19 mouse cellular contexts compared by ENCODE assay signal in the genomic region with DNA sequence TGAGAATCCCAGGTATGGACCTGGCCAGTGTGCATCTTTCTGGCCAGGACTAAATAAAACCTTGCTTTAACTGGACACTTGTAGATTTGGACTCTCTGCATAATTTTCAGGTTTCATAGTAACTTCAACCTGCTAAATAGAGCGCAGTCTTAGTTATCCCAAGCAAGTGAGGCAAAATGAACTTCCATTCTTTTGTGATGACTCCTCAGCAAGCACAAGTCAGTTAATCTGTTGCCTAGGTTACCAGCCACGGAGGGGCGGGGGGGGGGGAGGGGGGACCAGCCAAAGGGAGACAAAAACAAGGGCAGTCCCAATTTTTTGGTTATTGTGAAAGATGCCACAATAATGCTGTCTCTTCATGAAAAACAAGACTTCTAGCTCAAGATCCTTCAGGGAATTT. TPM values are rescaled to one million over a fixed set of nuclear protein-coding genes. Genes with fewer than 3 reads are reported as not detected.
DNase-seq lines count a peak whose midpoint lies in the region; ATAC-seq and TF ChIP-seq lines count a peak whose summit lies in the region.
"Had no signal": no experiment of that assay in that cellular context is flagged by ENCODE, and none has a peak within 500 bp of the region (broad histone marks: within the 10 kb centered on the region; RNA-seq: fewer than 3 reads in every experiment).

No protein-coding gene starts in this region.

- 0 out of 2 replicates have a peak, but pooled peaks have one; percentile 33 for ATAC-seq in forebrain, embryonic 13.5 days
- no peak for ATAC-seq in forebrain, postnatal 0 days
- ATAC-seq in midbrain, embryonic 14.5 days (ENCODE audit: low FRiP score, low TSS enrichment), result no peak
- no peak for ATAC-seq in midbrain, postnatal 0 days (ENCODE audit: low FRiP score)
- ATAC-seq: intestine, embryonic 15.5 days had no signal

- peaks cover 3% of the 10 kb centered on the region; the same call in 1 of the 2 replicates for H3K27me3 ChIP-seq in forebrain, embryonic 13.5 days
- no peaks in the 10 kb centered on the region for H3K27me3 ChIP-seq in forebrain, postnatal 0 days (ENCODE audit: insufficient read depth, low read length)
- H3K27me3 ChIP-seq in midbrain, embryonic 14.5 days (ENCODE audit: control insufficient read depth, insufficient read depth, low read length), result no peaks in the 10 kb centered on the region
- H3K27me3 ChIP-seq in midbrain, postnatal 0 days (ENCODE audit: insufficient read depth, low read length), result no peaks in the 10 kb centered on the region
- H3K27me3 ChIP-seq: embryonic facial prominence, embryonic 15.5 days; heart, embryonic 15.5 days; intestine, embryonic 15.5 days had no signal

- H3K9ac ChIP-seq in forebrain, embryonic 13.5 days, result no peak overlapping the region
- H3K9ac ChIP-seq in forebrain, postnatal 0 days, result no peak overlapping the region
- no peak overlapping the region for H3K9ac ChIP-seq in midbrain, embryonic 14.5 days (replicated peaks; ENCODE audit: low read length)
- H3K9ac ChIP-seq in midbrain, postnatal 0 days (replicated peaks; ENCODE audit: low read length, poor library complexity, severe bottlenecking), result no peak overlapping the region
- H3K9ac ChIP-seq: embryonic facial prominence, embryonic 15.5 days; heart, embryonic 15.5 days; hindbrain, embryonic 13.5 days; intestine, embryonic 15.5 days had no signal

- H3K4me1 ChIP-seq in forebrain, embryonic 13.5 days, result peaks cover 23% of the 10 kb centered on the region
- H3K4me1 ChIP-seq in forebrain, postnatal 0 days (ENCODE audit: insufficient read depth), result no peaks in the 10 kb centered on the region
- H3K4me1 ChIP-seq in midbrain, embryonic 14.5 days (ENCODE audit: control insufficient read depth, insufficient read depth, low read length), result 0 out of 2 replicates have a peak, but pooled peaks cover 4% of the 10 kb centered on the region
- H3K4me1 ChIP-seq in midbrain, postnatal 0 days (ENCODE audit: insufficient read depth, low read length), result no peaks in the 10 kb centered on the region

- no peak overlapping the region for H3K4me2 ChIP-seq in forebrain, embryonic 13.5 days
- no peak overlapping the region for H3K4me2 ChIP-seq in forebrain, postnatal 0 days (ENCODE audit: low read depth)
- no peak overlapping the region for H3K4me2 ChIP-seq in midbrain, embryonic 14.5 days (ENCODE audit: low read length)
- H3K4me2 ChIP-seq in midbrain, postnatal 0 days (ENCODE audit: low read depth, low read length, poor library complexity, severe bottlenecking), result no peak overlapping the region
- H3K4me2 ChIP-seq: embryonic facial prominence, embryonic 15.5 days; heart, embryonic 15.5 days; hindbrain, embryonic 13.5 days; intestine, embryonic 15.5 days had no signal

- no peaks in the 10 kb centered on the region for H3K36me3 ChIP-seq in forebrain, embryonic 13.5 days (ENCODE audit: poor library complexity, severe bottlenecking)
- H3K36me3 ChIP-seq in forebrain, postnatal 0 days (ENCODE audit: insufficient read depth), result no peaks in the 10 kb centered on the region
- no peaks in the 10 kb centered on the region for H3K36me3 ChIP-seq in midbrain, embryonic 14.5 days (ENCODE audit: control insufficient read depth, insufficient read depth, low read length)
- no peaks in the 10 kb centered on the region for H3K36me3 ChIP-seq in midbrain, postnatal 0 days (ENCODE audit: insufficient read depth, low read length)
- H3K36me3 ChIP-seq: embryonic facial prominence, embryonic 15.5 days; heart, embryonic 15.5 days; hindbrain, embryonic 13.5 days; intestine, embryonic 15.5 days had no signal

- H3K27ac ChIP-seq in forebrain, embryonic 13.5 days, result no peak overlapping the region
- H3K27ac ChIP-seq in forebrain, postnatal 0 days (ENCODE audit: low read depth, low read length), result no peak overlapping the region
- H3K27ac ChIP-seq in midbrain, embryonic 14.5 days (replicated peaks; ENCODE audit: low read depth, low read length), result no peak overlapping the region
- no peak overlapping the region for H3K27ac ChIP-seq in midbrain, postnatal 0 days (ENCODE audit: low read depth, low read length)
- H3K27ac ChIP-seq: heart, embryonic 15.5 days; hindbrain, embryonic 13.5 days; intestine, embryonic 15.5 days had no signal

- no peaks in the 10 kb centered on the region for H3K9me3 ChIP-seq in forebrain, embryonic 13.5 days (replicated peaks)
- no peaks in the 10 kb centered on the region for H3K9me3 ChIP-seq in forebrain, postnatal 0 days (ENCODE audit: low read length)
- no peaks in the 10 kb centered on the region for H3K9me3 ChIP-seq in midbrain, embryonic 14.5 days (ENCODE audit: control insufficient read depth, low read length)
- H3K9me3 ChIP-seq in midbrain, postnatal 0 days (ENCODE audit: low read length), result no peaks in the 10 kb centered on the region
- H3K9me3 ChIP-seq: embryonic facial prominence, embryonic 15.5 days; heart, embryonic 15.5 days; hindbrain, embryonic 13.5 days; intestine, embryonic 15.5 days had no signal

- no peak overlapping the region for H3K4me3 ChIP-seq in forebrain, embryonic 13.5 days
- no peak overlapping the region for H3K4me3 ChIP-seq in forebrain, postnatal 0 days (ENCODE audit: low read depth, low read length)
- no peak overlapping the region for H3K4me3 ChIP-seq in midbrain, embryonic 14.5 days (replicated peaks; ENCODE audit: low read depth, low read length)
- no peak overlapping the region for H3K4me3 ChIP-seq in midbrain, postnatal 0 days (ENCODE audit: low read depth, low read length)
- H3K4me3 ChIP-seq: embryonic facial prominence, embryonic 15.5 days; heart, embryonic 15.5 days; hindbrain, embryonic 13.5 days; intestine, embryonic 15.5 days had no signal

- no peak for DNase-seq in forebrain, postnatal 0 days
- peak; percentile 25 for DNase-seq in midbrain, embryonic 14.5 days
- DNase-seq in midbrain, postnatal 0 days (ENCODE audit: low spot score), result no peak
- peak; percentile 67 for DNase-seq in R1 (ENCODE audit: low read depth, low spot score)
- peak; percentile 50 for DNase-seq in retina, embryonic 14.5 days (ENCODE audit: low spot score)
- no peak for DNase-seq in layer of hippocampus, adult 18-20 months (ENCODE audit: low spot score in 2 of 2)
- DNase-seq in cerebellum, postnatal 36 days, result no peak
- DNase-seq: adrenal gland, adult 8-10 months; cerebellum, adult 11-12 months; heart, adult 18-20 months; left cerebral cortex, postnatal 4 days; lung, adult 2 months; lung, postnatal 4 days; thymus, postnatal 36 days had no signal

- WGBS in forebrain, embryonic 13.5 days, result 1% methylated on average over 3 of the region's 3 CpGs
- 5% methylated on average over 3 of the region's 3 CpGs for WGBS in forebrain, postnatal 0 days
- WGBS in midbrain, embryonic 14.5 days, result 3% methylated on average over 3 of the region's 3 CpGs
- WGBS in midbrain, postnatal 0 days, result 3% methylated on average over 3 of the region's 3 CpGs

- no peak for TF ChIP-seq CTCF in forebrain, postnatal 0 days (IDR thresholded peaks at IDR 0.05; ENCODE audit: low read depth)
- no peak for TF ChIP-seq CTCF in midbrain, postnatal 0 days (IDR thresholded peaks at IDR 0.05)

RNA-seq across cellular contexts. Expression of a gene that starts 33.3 kb away (rescaled TPM):
- 13.9 and 14.6 TPM in 2 replicates for polyA plus RNA-seq in forebrain, embryonic 13.5 days (2015; fragmentation: Nextera tagmentation; extraction: Ambion mirVana)
- total RNA-seq in forebrain, postnatal 0 days (2014; rRNA removed), result 9.7 and 12.2 TPM in 2 replicates
- 8.8 and 14.4 TPM in 2 replicates for polyA plus RNA-seq in forebrain, postnatal 0 days (2015; fragmentation: Nextera tagmentation; extraction: Ambion mirVana)
- 11.2 and 17.8 TPM in 2 replicates for polyA plus RNA-seq in midbrain, embryonic 14.5 days (2014; fragmentation: Nextera tagmentation; extraction: Ambion mirVana)
- total RNA-seq in midbrain, postnatal 0 days (2014; rRNA removed), result 8.7 and 13.9 TPM in 2 replicates
- polyA plus RNA-seq in midbrain, postnatal 0 days (2015; fragmentation: Nextera tagmentation; extraction: Ambion mirVana), result 15.8 and 16.0 TPM in 2 replicates
- total RNA-seq in layer of hippocampus, adult 18-20 months (2021), result 10 to 100 TPM; 38.1 to 39.3 TPM

RNA-seq across cellular contexts. Expression of a gene that starts 39.7 kb away (rescaled TPM):
- 81.0 and 90.2 TPM in 2 replicates for polyA plus RNA-seq in forebrain, embryonic 13.5 days (2015; fragmentation: Nextera tagmentation; extraction: Ambion mirVana)
- total RNA-seq in forebrain, postnatal 0 days (2014; rRNA removed), result 101 and 108 TPM in 2 replicates
- polyA plus RNA-seq in forebrain, postnatal 0 days (2015; fragmentation: Nextera tagmentation; extraction: Ambion mirVana), result 28.2 and 34.1 TPM in 2 replicates
- polyA plus RNA-seq in midbrain, embryonic 14.5 days (2014; fragmentation: Nextera tagmentation; extraction: Ambion mirVana), result 78.5 and 115 TPM in 2 replicates
- 82.3 and 115 TPM in 2 replicates for total RNA-seq in midbrain, postnatal 0 days (2014; rRNA removed)
- polyA plus RNA-seq in midbrain, postnatal 0 days (2015; fragmentation: Nextera tagmentation; extraction: Ambion mirVana), result 28.8 and 36.8 TPM in 2 replicates
- 10 to 100 TPM; 25.7 to 29.6 TPM for total RNA-seq in layer of hippocampus, adult 18-20 months (2021)

Comparison
In these comparisons a context has a peak if more than half of its experiments do, and no peak if none do; other contexts are left out.
1. DNase-seq: peak in midbrain, embryonic 14.5 days (single experiment), R1 (single experiment) and retina, embryonic 14.5 days (single experiment); none in forebrain, postnatal 0 days (single experiment), midbrain, postnatal 0 days (single experiment), layer of hippocampus, adult 18-20 months (0 of 2) and cerebellum, postnatal 36 days (0 of 2).